Mouse (Mus musculus) left cerebral cortex, adult 18-20 months (tissue): ENCODE measurements around the gene Gm45785. TPM values are rescaled to one million over a fixed set of nuclear protein-coding genes. Genes with fewer than 3 reads are reported as not detected.

Experiments used
- total RNA-seq, 2 experiments: library from RNA; stranded (reverse); gene quantifications; 2 replicates each; pipeline ENCODE4 v1.2.3; 2021

Gene Gm45785
- total RNA-seq, 2 experiments from 2014 or later, result 1.2 to 1.7 TPM

Other genes starting within 250 kb of the Gm45785 start
- gene Olfr61, start 227.4 kb downstream of the Gm45785 start, total RNA-seq, result not detected
- not detected for gene Olfr53, start 209.9 kb downstream of the Gm45785 start, total RNA-seq
- under 1 TPM; 0.05 to 0.07 TPM for gene Olfr539, start 196.4 kb downstream of the Gm45785 start, total RNA-seq
- gene Olfr45, start 174.4 kb downstream of the Gm45785 start, total RNA-seq, result not detected
- gene Olfr541, start 159.1 kb downstream of the Gm45785 start, total RNA-seq, result not detected
- gene Cyp2e1, start 92.6 kb downstream of the Gm45785 start, total RNA-seq, result under 1 TPM in 1 of 2 experiments, not detected in 1; 0.33 TPM
- gene Syce1, start 68.5 kb downstream of the Gm45785 start, total RNA-seq, result under 1 TPM in 1 of 2 experiments, not detected in 1; 0.77 TPM
- 10 to 100 TPM; 23.3 to 29.6 TPM for gene Zfp941, start 34.2 kb downstream of the Gm45785 start, total RNA-seq
- 1 to 10 TPM; 3.3 to 5.0 TPM for gene Urah, start 21.3 kb downstream of the Gm45785 start, total RNA-seq
- gene Scgb1c1, start 10.8 kb downstream of the Gm45785 start, total RNA-seq, result not detected
- not detected for gene Odf3, start 8.5 kb downstream of the Gm45785 start, total RNA-seq
- gene Ric8a, start 626 bp upstream of the Gm45785 start, total RNA-seq, result 10 to 100 TPM; 70.2 to 75.0 TPM
- 10 to 100 TPM; 23.1 to 24.5 TPM for gene Bet1l, start 1.2 kb upstream of the Gm45785 start, total RNA-seq
- gene Psmd13, start 25.6 kb upstream of the Gm45785 start, total RNA-seq, result 100 to 1,000 TPM; 110 to 114 TPM
- gene Sirt3, start 26.0 kb upstream of the Gm45785 start, total RNA-seq, result 10 to 100 TPM; 78.0 to 80.3 TPM
- gene Cox8b, start 44.1 kb upstream of the Gm45785 start, total RNA-seq, result 1 to 10 TPM; 1.6 to 1.7 TPM
- under 1 TPM; 0.47 to 0.51 TPM for gene Nlrp6, start 64.6 kb upstream of the Gm45785 start, total RNA-seq
- gene Pgghg, start 85.1 kb upstream of the Gm45785 start, total RNA-seq, result 1 to 10 TPM; 4.4 to 6.7 TPM
- not detected for gene Ifitm5, start 94.0 kb upstream of the Gm45785 start, total RNA-seq
- not detected for gene Gm45717, start 99.6 kb upstream of the Gm45785 start, total RNA-seq
- gene Ifitm2, start 99.7 kb upstream of the Gm45785 start, total RNA-seq, result 10 to 100 TPM; 13.3 to 16.1 TPM
- 1 to 10 TPM; 2.0 to 3.4 TPM for gene Ifitm1, start 110.9 kb upstream of the Gm45785 start, total RNA-seq
- 10 to 100 TPM; 12.9 to 13.6 TPM for gene Ifitm3, start 154.4 kb upstream of the Gm45785 start, total RNA-seq
- gene Ifitm6, start 161.6 kb upstream of the Gm45785 start, total RNA-seq, result under 1 TPM in 1 of 2 experiments, not detected in 1; 0.61 TPM
- not detected for gene Gm17387, start 172.8 kb upstream of the Gm45785 start, total RNA-seq
- gene B4galnt4, start 204.8 kb upstream of the Gm45785 start, total RNA-seq, result 10 to 100 TPM; 85.9 to 86.1 TPM
- under 1 TPM; 0.26 to 0.33 TPM for gene Pkp3, start 221.9 kb upstream of the Gm45785 start, total RNA-seq
- 1 to 10 TPM; 2.1 to 2.3 TPM for gene Sigirr, start 244.2 kb upstream of the Gm45785 start, total RNA-seq